Mouse (Mus musculus) hindbrain, embryonic 11.5 days (tissue): ENCODE data around the gene Arl5c. TPM values are rescaled to one million over a fixed set of nuclear protein-coding genes. Genes with fewer than 3 reads are reported as not detected.

Source experiments
- ATAC-seq: fragments of 200-750 bp; cut with Nextera tagmentation; 2 replicates; pipeline ENCODE4 v1.8.0; 2017; ENCODE audit warnings: mild to moderate bottlenecking, moderate TSS enrichment, moderate library complexity; ENCODE audit not compliant: low FRiP score
- DNase-seq: peaks from one replicate; pipeline ENCODE4 v3.0.0-alpha.2; 2015; ENCODE audit warnings: low spot score
- H3K27ac ChIP-seq: fragments of 300-500 bp; sonication (generic); 2 replicates; pipeline ENCODE4 v1.5.1; 2014; ENCODE audit warnings: mild to moderate bottlenecking, low read depth, low read length
- H3K27me3 ChIP-seq: fragments of 300-500 bp; sonication (generic); 2 replicates; pipeline ENCODE4 v1.6.1; 2014; ENCODE audit warnings: mild to moderate bottlenecking, low read length, moderate library complexity, mixed read lengths; ENCODE audit not compliant: control insufficient read depth, insufficient read depth
- H3K36me3 ChIP-seq: fragments of 300-500 bp; sonication (generic); 2 replicates; pipeline ENCODE4 v1.6.1; 2014; ENCODE audit warnings: mild to moderate bottlenecking, low read length, moderate library complexity, mixed read lengths; ENCODE audit not compliant: control insufficient read depth, insufficient read depth
- H3K4me1 ChIP-seq: fragments of 300-500 bp; sonication (generic); replicated peaks from 2 replicates; pipeline ENCODE4 v1.6.1; 2014; ENCODE audit warnings: low read length, mixed read lengths; ENCODE audit not compliant: control insufficient read depth, insufficient read depth
- H3K4me2 ChIP-seq: fragments of 300-500 bp; sonication (generic); replicated peaks from 2 replicates; pipeline ENCODE4 v1.6.1; 2014; ENCODE audit warnings: mild to moderate bottlenecking, low read depth, low read length
- H3K4me3 ChIP-seq: fragments of 300-500 bp; sonication (generic); 2 replicates; pipeline ENCODE4 v1.5.1; 2014; ENCODE audit warnings: low read depth, low read length
- H3K9ac ChIP-seq: fragments of 300-500 bp; sonication (generic); 2 replicates; pipeline ENCODE4 v1.6.1; 2014; ENCODE audit warnings: low read depth, low read length
- H3K9me3 ChIP-seq: fragments of 300-500 bp; sonication (generic); 2 replicates; pipeline ENCODE4 v1.6.1; 2016; ENCODE audit warnings: low read length; ENCODE audit not compliant: control insufficient read depth
- WGBS: fragments of 180-500 bp; shearing (Covaris S2); extraction: QIAGEN DNeasy Blood & Tissue Kit; methylation state at CpG from one replicate; pipeline ENCODE4 v1.1.7; 2014; 5-methylcytosine and 5-hydroxymethylcytosine counted together
- polyA plus RNA-seq: library from polyadenylated mRNA; unstranded; fragments of >200 nt; fragmentation: Nextera tagmentation; extraction: Ambion mirVana; gene quantifications from 2 replicates; pipeline ENCODE4 v1.2.1, GENCODE M21; 2014

Gene Arl5c
- polyA plus RNA-seq, 1 experiment from 2014 or later = 10.2 TPM

- Histone ChIP-seq H3K27ac (no peak overlapping the region), H3K4me2 (no peak overlapping the region), H3K9ac (no peak overlapping the region), H3K4me1 (no peaks in the 10 kb centered on the region), H3K27me3 (no peaks in the 10 kb centered on the region), H3K4me3 (no peak overlapping the region), H3K36me3 (no peaks in the 10 kb centered on the region), H3K9me3 (no peaks in the 10 kb centered on the region)
- ATAC-seq (no peak), DNase-seq (no peak)
- 44% methylated on average over 7 of the region's 7 CpGs for WGBS
These were observed 24.7 kb downstream of the Arl5c start for GRCm38 (mm10) chr11:97971232-97971631.

- H3K4me1 ChIP-seq = no peaks in the 10 kb centered on the region
- no peaks in the 10 kb centered on the region for H3K9me3 ChIP-seq
- ATAC-seq (no peak), DNase-seq (no peak)
- H3K36me3 ChIP-seq = no peaks in the 10 kb centered on the region
- no peaks in the 10 kb centered on the region for H3K27me3 ChIP-seq
- H3K4me2 ChIP-seq = no peak overlapping the region
- WGBS = 81% methylated on average over 7 of the region's 7 CpGs
- no peak overlapping the region for H3K27ac ChIP-seq
- H3K9ac ChIP-seq = no peak overlapping the region
- no peak overlapping the region for H3K4me3 ChIP-seq
These were observed 25.2 kb downstream of the Arl5c start for GRCm38 (mm10) chr11:97970771-97971170.

- no peaks in the 10 kb centered on the region for H3K4me1 ChIP-seq
- WGBS = 87% methylated on average over 5 of the region's 5 CpGs
- no peak for ATAC-seq
These were observed 27.6 kb downstream of the Arl5c start for GRCm38 (mm10) chr11:97968385-97968784.

GRCm38 (mm10) chr11:97967114-97967513, 28.9 kb downstream of the Arl5c start:
- Histone ChIP-seq H3K4me2 (no peak overlapping the region), H3K9me3 (no peaks in the 10 kb centered on the region), H3K4me1 (no peaks in the 10 kb centered on the region), H3K27ac (no peak overlapping the region), H3K36me3 (no peaks in the 10 kb centered on the region), H3K9ac (no peak overlapping the region), H3K27me3 (no peaks in the 10 kb centered on the region), H3K4me3 (no peak overlapping the region)
- ATAC-seq (no peak), DNase-seq (no peak)
- 30% methylated on average over 2 of the region's 2 CpGs for WGBS

More at GRCm38 (mm10) chr11:97968385-97968784, 27.6 kb downstream of the Arl5c start:
- Histone ChIP-seq H3K9me3 (no peaks in the 10 kb centered on the region), H3K27me3 (no peaks in the 10 kb centered on the region), H3K36me3 (no peaks in the 10 kb centered on the region), H3K27ac (no peak overlapping the region), H3K4me3 (no peak overlapping the region), H3K9ac (no peak overlapping the region), H3K4me2 (no peak overlapping the region)
- DNase-seq = no peak

GRCm38 (mm10) chr11:97960907-97961306, 35.1 kb downstream of the Arl5c start:
- Histone ChIP-seq H3K27me3 (no peaks in the 10 kb centered on the region), H3K36me3 (no peaks in the 10 kb centered on the region), H3K4me3 (no peak overlapping the region), H3K4me2 (no peak overlapping the region), H3K27ac (no peak overlapping the region), H3K9ac (no peak overlapping the region), H3K4me1 (0 out of 2 replicates have a peak, but pooled peaks cover 2% of the 10 kb centered on the region), H3K9me3 (no peaks in the 10 kb centered on the region)
- ATAC-seq = no peak
- 81% methylated on average over 1 of the region's 1 CpGs for WGBS
- no peak for DNase-seq

- WGBS = 50% methylated on average over 5 of the region's 5 CpGs
These were observed 36.7 kb downstream of the Arl5c start for GRCm38 (mm10) chr11:97959300-97959680.

GRCm38 (mm10) chr11:97958641-97959299, 37.2 kb downstream of the Arl5c start:
- Histone ChIP-seq H3K27ac (no peak overlapping the region), H3K27me3 (no peaks in the 10 kb centered on the region), H3K4me3 (no peak overlapping the region), H3K36me3 (no peaks in the 10 kb centered on the region), H3K4me1 (0 out of 2 replicates have a peak, but pooled peaks cover 2% of the 10 kb centered on the region), H3K9me3 (no peaks in the 10 kb centered on the region), H3K9ac (no peak overlapping the region), H3K4me2 (no peak overlapping the region)
- no peak for ATAC-seq
- DNase-seq = no peak
- WGBS = 85% methylated on average over 7 of the region's 7 CpGs

More at GRCm38 (mm10) chr11:97959300-97959680, 36.7 kb downstream of the Arl5c start:
- H3K4me2 ChIP-seq = no peak overlapping the region
- 0 out of 2 replicates have a peak, but pooled peaks cover 2% of the 10 kb centered on the region for H3K4me1 ChIP-seq
- H3K4me3 ChIP-seq = no peak overlapping the region
- H3K36me3 ChIP-seq = no peaks in the 10 kb centered on the region
- ATAC-seq (no peak), DNase-seq (no peak)
- no peak overlapping the region for H3K9ac ChIP-seq
- H3K9me3 ChIP-seq = no peaks in the 10 kb centered on the region
- H3K27me3 ChIP-seq = no peaks in the 10 kb centered on the region
- no peak overlapping the region for H3K27ac ChIP-seq

GRCm38 (mm10) chr11:97956905-97957560, 38.9 kb downstream of the Arl5c start:
- 0 out of 2 replicates have a peak, but pooled peaks cover 2% of the 10 kb centered on the region for H3K4me1 ChIP-seq
- no peak overlapping the region for H3K4me2 ChIP-seq
- 52% methylated on average over 6 of the region's 6 CpGs for WGBS
- H3K36me3 ChIP-seq = no peaks in the 10 kb centered on the region
- no peaks in the 10 kb centered on the region for H3K27me3 ChIP-seq
- DNase-seq (peak; percentile 43), ATAC-seq (no peak)
- no peak overlapping the region for H3K4me3 ChIP-seq
- 0 out of 2 replicates have a peak overlapping the region, but pooled peaks have one; percentile 17 for H3K27ac ChIP-seq
- H3K9me3 ChIP-seq = no peaks in the 10 kb centered on the region
- H3K9ac ChIP-seq = no peak overlapping the region

- no peak overlapping the region for H3K4me3 ChIP-seq
- 0 out of 2 replicates have a peak, but pooled peaks cover 2% of the 10 kb centered on the region for H3K4me1 ChIP-seq
- no peak for ATAC-seq
- DNase-seq = no peak
- no peak overlapping the region for H3K9ac ChIP-seq
- WGBS = 47% methylated on average over 4 of the region's 4 CpGs
- H3K4me2 ChIP-seq = no peak overlapping the region
- no peaks in the 10 kb centered on the region for H3K27me3 ChIP-seq
- no peaks in the 10 kb centered on the region for H3K36me3 ChIP-seq
- no peak overlapping the region for H3K27ac ChIP-seq
- no peaks in the 10 kb centered on the region for H3K9me3 ChIP-seq
These were observed 40.1 kb downstream of the Arl5c start for GRCm38 (mm10) chr11:97955915-97956314.
